Mouse (Mus musculus) myocyte (in vitro differentiated cells): ENCODE measurements around the gene Atf6b. TPM values are rescaled to one million over a fixed set of nuclear protein-coding genes. Genes with fewer than 3 reads are reported as not detected.

Source experiments
- H3K27me3 ChIP-seq: one replicate; pipeline ENCODE4 v1.6.1; 2011; ENCODE audit not compliant: control insufficient read depth, insufficient read depth, insufficient read length
- H3K36me3 ChIP-seq: one replicate; pipeline ENCODE4 v1.6.1; 2011; ENCODE audit not compliant: control insufficient read depth, insufficient read depth
- H3K4me2 ChIP-seq: one replicate; pipeline ENCODE4 v1.6.1; 2011; ENCODE audit warnings: low read depth, control low read depth
- H3K4me3 ChIP-seq: one replicate; pipeline ENCODE4 v1.5.1; 2011; ENCODE audit warnings: mild to moderate bottlenecking, control low read depth, moderate library complexity
- H3K79me2 ChIP-seq: one replicate; pipeline ENCODE4 v1.6.1; 2011; ENCODE audit not compliant: control insufficient read depth, insufficient read depth
- H3ac ChIP-seq: one replicate; pipeline ENCODE4 v1.6.1; 2011; ENCODE audit not compliant: control insufficient read depth, insufficient read length
- CEBPB ChIP-seq: IDR thresholded peaks from 2 replicates; pipeline ENCODE4 v1.6.1; 2011; ENCODE audit warnings: mild to moderate bottlenecking, moderate library complexity; ENCODE audit not compliant: poor library complexity, insufficient read depth, severe bottlenecking
- E2F4 ChIP-seq: IDR thresholded peaks from one replicate; pipeline ENCODE4 v1.6.1; 2011; ENCODE audit warnings: mild to moderate bottlenecking, control low read depth, moderate library complexity; ENCODE audit not compliant: insufficient read depth
- MAX ChIP-seq: IDR thresholded peaks from one replicate; pipeline ENCODE4 v1.6.1; 2011; ENCODE audit warnings: low read depth, mild to moderate bottlenecking, control low read depth
- MYOD1 ChIP-seq, 3 experiments: IDR thresholded peaks; one replicate each; pipeline ENCODE4 v1.6.1; 2011; ENCODE audit warnings: control low read depth in 2 of 3, low read depth in 2 of 3, mild to moderate bottlenecking in 2 of 3, moderate library complexity in 1 of 3; ENCODE audit not compliant: insufficient read length in 2 of 3, control insufficient read depth in 1 of 3
- MYOG ChIP-seq, 3 experiments: IDR thresholded peaks; one replicate each; pipeline ENCODE4 v1.6.1; 2011; ENCODE audit warnings: control low read depth in 2 of 3, low read depth in 2 of 3, mild to moderate bottlenecking in 2 of 3; ENCODE audit not compliant: insufficient read length in 2 of 3, control insufficient read depth in 1 of 3, insufficient read depth in 1 of 3
- POLR2A ChIP-seq: IDR thresholded peaks from one replicate; pipeline ENCODE4 v1.6.1; 2011; ENCODE audit warnings: low read depth, mild to moderate bottlenecking, control low read depth, moderate library complexity; ENCODE audit not compliant: insufficient read length
- REST ChIP-seq: IDR thresholded peaks from one replicate; pipeline ENCODE4 v1.6.1; 2011; ENCODE audit warnings: mild to moderate bottlenecking, control low read depth, moderate library complexity; ENCODE audit not compliant: insufficient read depth, insufficient read length
- SRF ChIP-seq: IDR thresholded peaks from one replicate; pipeline ENCODE4 v1.6.1; 2011; ENCODE audit warnings: low read depth; ENCODE audit not compliant: control insufficient read depth, insufficient read length
- TCF12 ChIP-seq: IDR thresholded peaks from one replicate; pipeline ENCODE4 v1.6.1; 2011; ENCODE audit warnings: mild to moderate bottlenecking, control low read depth; ENCODE audit not compliant: poor library complexity, insufficient read depth, severe bottlenecking
- TCF3 ChIP-seq: IDR thresholded peaks from one replicate; pipeline ENCODE4 v1.6.1; 2011; ENCODE audit warnings: low read depth, control low read depth; ENCODE audit not compliant: insufficient read length
- USF1 ChIP-seq: IDR thresholded peaks from one replicate; pipeline ENCODE4 v1.6.1; 2011; ENCODE audit warnings: low read depth, mild to moderate bottlenecking, control low read depth, moderate library complexity
- polyA plus RNA-seq: library from polyadenylated mRNA; unstranded; fragments of >200 nt; fragmentation: generic; extraction: Trizol; gene quantifications from one replicate; pipeline ENCODE4 v1.2.1, GENCODE M21; 2012; ENCODE audit warnings: missing spikeins

The Atf6b gene
- polyA plus RNA-seq, 1 experiment: 42.5 TPM

- Histone ChIP-seq H3K4me2 (peak overlapping the region; percentile 70), H3K27me3 (peaks cover 37% of the 10 kb centered on the region), H3ac (no peak overlapping the region), H3K79me2 (no peaks in the 10 kb centered on the region), H3K36me3 (no peaks in the 10 kb centered on the region), H3K4me3 (peak overlapping the region; percentile 42)
- no peak for TF ChIP-seq REST
- TF ChIP-seq CEBPB: no peak
- TF ChIP-seq E2F4: no peak
- no peak for TF ChIP-seq USF1
- TF ChIP-seq TCF12: no peak
- TF ChIP-seq TCF3: no peak
These were observed 18.3 kb upstream of the Atf6b start for GRCm38 (mm10) chr17:34628644-34628967.

GRCm38 (mm10) chr17:34629221-34629751, 17.7 kb upstream of the Atf6b start, which contains the start of gene Prrt1:
Gene Prrt1 (plus strand): TSS chr17:34629533.
- Histone ChIP-seq H3K79me2 (no peaks in the 10 kb centered on the region), H3ac (no peak within 1 kb of the TSS), H3K4me2 (peak within 1 kb of the TSS; percentile 70), H3K36me3 (no peaks in the 10 kb centered on the region), H3K4me3 (peak within 1 kb of the TSS; percentile 42), H3K27me3 (peaks cover 44% of the 10 kb centered on the region)
- TF ChIP-seq TCF12: no peak
- TF ChIP-seq POLR2A: no peak
- TF ChIP-seq CEBPB: no peak
- TF ChIP-seq TCF3: no peak
- TF ChIP-seq USF1: no peak
- TF ChIP-seq SRF: no peak
- no peak for TF ChIP-seq MAX
- no peak for TF ChIP-seq E2F4

- Histone ChIP-seq H3ac (no peak overlapping the region), H3K4me2 (no peak overlapping the region), H3K4me3 (no peak overlapping the region), H3K79me2 (no peaks in the 10 kb centered on the region), H3K36me3 (no peaks in the 10 kb centered on the region), H3K27me3 (peaks cover 45% of the 10 kb centered on the region)
- TF ChIP-seq REST (no peak), CEBPB (no peak), MYOD1 (IDR thresholded peaks at IDR 0.05; ENCODE audit: control insufficient read depth in 1 of 3, insufficient read length in 2 of 3, low read depth in 2 of 3) (no peak), SRF (no peak), MYOG (IDR thresholded peaks at IDR 0.05; ENCODE audit: control insufficient read depth in 1 of 3, insufficient read depth in 1 of 3, insufficient read length in 2 of 3, low read depth in 2 of 3) (no peak), MAX (no peak), TCF12 (no peak), E2F4 (no peak)
These were observed 16.9 kb upstream of the Atf6b start for GRCm38 (mm10) chr17:34629796-34630603.

- Histone ChIP-seq H3K36me3 (no peaks in the 10 kb centered on the region), H3K4me2 (no peak overlapping the region), H3K79me2 (no peaks in the 10 kb centered on the region), H3ac (no peak overlapping the region), H3K27me3 (peaks cover 45% of the 10 kb centered on the region), H3K4me3 (no peak overlapping the region)
- TF ChIP-seq MYOD1 (IDR thresholded peaks at IDR 0.05; ENCODE audit: control insufficient read depth in 1 of 3, insufficient read length in 2 of 3, low read depth in 2 of 3) (peak in 1 of 3 experiments; percentile 1), SRF (no peak)
These were observed 16.1 kb upstream of the Atf6b start for GRCm38 (mm10) chr17:34630761-34631301.

GRCm38 (mm10) chr17:34631647-34632046, 15.3 kb upstream of the Atf6b start:
- Histone ChIP-seq H3K79me2 (no peaks in the 10 kb centered on the region), H3K36me3 (no peaks in the 10 kb centered on the region), H3K4me2 (no peak overlapping the region), H3K4me3 (no peak overlapping the region), H3K27me3 (peaks cover 45% of the 10 kb centered on the region), H3ac (no peak overlapping the region)
- no peak for TF ChIP-seq E2F4
- no peak for TF ChIP-seq MYOG (IDR thresholded peaks at IDR 0.05; ENCODE audit: control insufficient read depth in 1 of 3, insufficient read depth in 1 of 3, insufficient read length in 2 of 3, low read depth in 2 of 3)
